Mouse (Mus musculus): ENCODE measurements around the gene Sv2a. TPM values are rescaled to one million over a fixed set of nuclear protein-coding genes. Genes with fewer than 3 reads are reported as not detected.
"Not testable (repeated sequence)": the region's sequence is repeated elsewhere in the genome, so short reads cannot be mapped to it uniquely, and the experiment has no call there.

Sv2a gene
- polyA plus RNA-seq, 1 experiment from 2014 or later, result 5.7 TPM

GRCm38 (mm10) chr3:96239949-96240798 lies 59.2 kb downstream of the Sv2a start, which contains the start of gene Hist2h2aa2:
Gene Hist2h2aa2 (minus strand): TSS chr3:96240276.
- peak; percentile 85 for ATAC-seq (ENCODE audit: insufficient number of reproducible peaks, insufficient read depth, low FRiP score, low read depth)
- not testable (repeated sequence) for H3K36me3 ChIP-seq (ENCODE audit: control insufficient read depth, insufficient read depth, low read length); H3K9me3 ChIP-seq (ENCODE audit: control insufficient read depth, low read depth, low read length); H3K27me3 ChIP-seq (ENCODE audit: control insufficient read depth, insufficient read depth, low read length)
- Histone ChIP-seq H3K27ac (ENCODE audit: low read length) (peak within 1 kb of the TSS; percentile 84), H3K9ac (replicated peaks; ENCODE audit: low read depth, low read length) (peak within 1 kb of the TSS; percentile 31; the same call in 1 of the 2 replicates), H3K4me1 (ENCODE audit: control insufficient read depth, insufficient read depth, low read length) (peaks cover 18% of the 10 kb centered on the region), H3K4me2 (replicated peaks; ENCODE audit: low read depth, low read length) (peak within 1 kb of the TSS; percentile 30), H3K4me3 (ENCODE audit: low read depth, low read length) (peak within 1 kb of the TSS; percentile 4; the same call in 1 of the 2 replicates)
- 5% methylated on average over 24 of the region's 85 CpGs for WGBS

- Histone ChIP-seq H3K4me2 (replicated peaks; ENCODE audit: low read depth, low read length) (peak overlapping the region; percentile 30), H3K27ac (ENCODE audit: low read length) (peak overlapping the region; percentile 84), H3K9ac (replicated peaks; ENCODE audit: low read depth, low read length) (peak overlapping the region; percentile 31; the same call in 1 of the 2 replicates), H3K27me3 (ENCODE audit: control insufficient read depth, insufficient read depth, low read length) (no peaks in the 10 kb centered on the region), H3K9me3 (ENCODE audit: control insufficient read depth, low read depth, low read length) (no peaks in the 10 kb centered on the region), H3K4me3 (ENCODE audit: low read depth, low read length) (peak overlapping the region; percentile 4; the same call in 1 of the 2 replicates), H3K36me3 (ENCODE audit: control insufficient read depth, insufficient read depth, low read length) (no peaks in the 10 kb centered on the region), H3K4me1 (ENCODE audit: control insufficient read depth, insufficient read depth, low read length) (peaks cover 18% of the 10 kb centered on the region)
- ATAC-seq (ENCODE audit: insufficient number of reproducible peaks, insufficient read depth, low FRiP score, low read depth), result no peak
- 77% methylated on average over 9 of the region's 9 CpGs for WGBS
These were observed 59.8 kb downstream of the Sv2a start for GRCm38 (mm10) chr3:96240799-96241197.

GRCm38 (mm10) chr3:96243921-96244572 lies 63.1 kb downstream of the Sv2a start:
- no peaks in the 10 kb centered on the region for H3K27me3 ChIP-seq (ENCODE audit: control insufficient read depth, insufficient read depth, low read length)
- no peak for ATAC-seq (ENCODE audit: insufficient number of reproducible peaks, insufficient read depth, low FRiP score, low read depth)
- H3K4me3 ChIP-seq (ENCODE audit: low read depth, low read length), result peak overlapping the region; percentile 43; the same call in 1 of the 2 replicates
- H3K27ac ChIP-seq (ENCODE audit: low read length), result peak overlapping the region; percentile 98; the same call in 1 of the 2 replicates
- H3K9ac ChIP-seq (replicated peaks; ENCODE audit: low read depth, low read length), result peak overlapping the region; percentile 78; the same call in 1 of the 2 replicates
- H3K9me3 ChIP-seq (ENCODE audit: control insufficient read depth, low read depth, low read length), result no peaks in the 10 kb centered on the region
- peaks cover 16% of the 10 kb centered on the region; the same call in 1 of the 2 replicates for H3K4me1 ChIP-seq (ENCODE audit: control insufficient read depth, insufficient read depth, low read length)
- H3K4me2 ChIP-seq (replicated peaks; ENCODE audit: low read depth, low read length), result peak overlapping the region; percentile 60
- H3K36me3 ChIP-seq (ENCODE audit: control insufficient read depth, insufficient read depth, low read length), result no peaks in the 10 kb centered on the region
- WGBS, result 71% methylated on average over 7 of the region's 7 CpGs

Small RNA genes lying within 50 kb of the gene (microRNA-seq; reads per million reads assigned to microRNA genes)
- gene Gm44492, result not detected
- not detected for gene Gm47311

Other genes starting within 250 kb of the Sv2a start
- gene Plekho1, start 185.2 kb upstream of the Sv2a start, polyA plus RNA-seq (2014; fragmentation: Nextera tagmentation; extraction: Ambion mirVana), result 31.3 and 36.3 TPM in 2 replicates
- gene Vps45, start 122.7 kb upstream of the Sv2a start, polyA plus RNA-seq (2014; fragmentation: Nextera tagmentation; extraction: Ambion mirVana), result 22.5 and 26.8 TPM in 2 replicates
- 13.9 and 16.2 TPM in 2 replicates for gene Otud7b, start 76.6 kb upstream of the Sv2a start, polyA plus RNA-seq (2014; fragmentation: Nextera tagmentation; extraction: Ambion mirVana)
- 20.8 and 24.6 TPM in 2 replicates for gene Mtmr11, start 19.1 kb upstream of the Sv2a start, polyA plus RNA-seq (2014; fragmentation: Nextera tagmentation; extraction: Ambion mirVana)
- gene Sf3b4, start 8.8 kb upstream of the Sv2a start, polyA plus RNA-seq (2014; fragmentation: Nextera tagmentation; extraction: Ambion mirVana), result 161 and 166 TPM in 2 replicates
- 52.7 and 61.3 TPM in 2 replicates for gene Bola1, start 38.6 kb downstream of the Sv2a start, polyA plus RNA-seq (2014; fragmentation: Nextera tagmentation; extraction: Ambion mirVana)
- 1.6 and 2.6 TPM in 2 replicates for gene Hist2h2ab, start 38.7 kb downstream of the Sv2a start, polyA plus RNA-seq (2014; fragmentation: Nextera tagmentation; extraction: Ambion mirVana)
- gene Hist2h2ac, start 39.7 kb downstream of the Sv2a start, polyA plus RNA-seq (2014; fragmentation: Nextera tagmentation; extraction: Ambion mirVana), result 7.6 and 8.8 TPM in 2 replicates
- gene Hist2h2be, start 40.0 kb downstream of the Sv2a start, polyA plus RNA-seq (2014; fragmentation: Nextera tagmentation; extraction: Ambion mirVana), result 9.7 and 9.8 TPM in 2 replicates
- gene Hist2h3c2, start 58.0 kb downstream of the Sv2a start, polyA plus RNA-seq (2014; fragmentation: Nextera tagmentation; extraction: Ambion mirVana), result 4.9 and 6.2 TPM in 2 replicates
- gene Hist2h2aa2, start 59.1 kb downstream of the Sv2a start, polyA plus RNA-seq (2014; fragmentation: Nextera tagmentation; extraction: Ambion mirVana), result 54.1 and 54.7 TPM in 2 replicates
- 12.3 and 17.2 TPM in 2 replicates for gene Hist2h2aa1, start 64.3 kb downstream of the Sv2a start, polyA plus RNA-seq (2014; fragmentation: Nextera tagmentation; extraction: Ambion mirVana)
- gene Hist2h3c1, start 65.5 kb downstream of the Sv2a start, polyA plus RNA-seq (2014; fragmentation: Nextera tagmentation; extraction: Ambion mirVana), result 1.4 and 3.0 TPM in 2 replicates
- gene Hist2h4, start 82.2 kb downstream of the Sv2a start, polyA plus RNA-seq (2014; fragmentation: Nextera tagmentation; extraction: Ambion mirVana), result 9.6 and 15.0 TPM in 2 replicates
- 68.9 and 80.2 TPM in 2 replicates for gene Hist2h3b, start 87.5 kb downstream of the Sv2a start, polyA plus RNA-seq (2014; fragmentation: Nextera tagmentation; extraction: Ambion mirVana)
- 20.5 and 23.7 TPM in 2 replicates for gene Hist2h2bb, start 88.6 kb downstream of the Sv2a start, polyA plus RNA-seq (2014; fragmentation: Nextera tagmentation; extraction: Ambion mirVana)
- 3.0 and 3.8 TPM in 2 replicates for gene Fcgr1, start 112.8 kb downstream of the Sv2a start, polyA plus RNA-seq (2014; fragmentation: Nextera tagmentation; extraction: Ambion mirVana)